Mouse (Mus musculus) kidney, adult 18-20 months (tissue): ENCODE results near the gene Kpna1.

Experiments used
- DNase-seq: peaks from one replicate; pipeline ENCODE4 v3.0.0; 2021

Kpna1 gene

GRCm38 (mm10) chr16:36071450-36072379, 93.2 kb downstream of the Kpna1 start, which contains the start of the genes Fam162a and Ccdc58:
Gene Fam162a (minus strand): TSS chr16:36071594.
Gene Ccdc58 (plus strand): TSS chr16:36071685.
- DNase-seq: peak; percentile 94

DNA sequence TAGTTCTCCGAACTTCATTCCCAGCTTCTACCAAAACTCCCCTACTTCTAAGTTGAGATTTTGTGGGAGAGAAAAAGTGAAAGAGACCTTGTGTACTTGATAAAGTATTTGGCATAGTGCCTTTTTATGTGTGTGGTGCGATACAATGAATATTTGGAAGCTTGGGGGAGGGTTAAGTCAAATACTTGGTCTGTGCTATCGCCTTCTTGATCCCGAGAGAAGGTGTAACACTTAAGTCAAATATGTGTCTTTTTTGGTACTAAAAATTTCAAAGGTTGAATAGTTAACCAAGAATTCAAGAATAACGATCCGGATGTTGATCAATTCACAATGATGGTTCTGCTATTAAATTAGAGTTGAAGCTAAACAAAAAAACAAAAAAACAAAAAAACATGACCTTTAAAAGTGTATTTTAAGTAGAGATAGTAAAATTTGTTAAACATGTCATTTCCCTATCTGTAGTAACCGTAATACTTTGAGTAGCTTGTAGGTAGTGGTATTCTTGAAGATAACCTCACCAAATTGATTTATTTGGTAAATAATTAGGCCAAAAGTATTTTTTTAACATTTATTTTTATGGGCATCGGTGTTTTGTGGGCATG, 94.0 kb downstream of the Kpna1 start:
- DNase-seq: no peak

DNA sequence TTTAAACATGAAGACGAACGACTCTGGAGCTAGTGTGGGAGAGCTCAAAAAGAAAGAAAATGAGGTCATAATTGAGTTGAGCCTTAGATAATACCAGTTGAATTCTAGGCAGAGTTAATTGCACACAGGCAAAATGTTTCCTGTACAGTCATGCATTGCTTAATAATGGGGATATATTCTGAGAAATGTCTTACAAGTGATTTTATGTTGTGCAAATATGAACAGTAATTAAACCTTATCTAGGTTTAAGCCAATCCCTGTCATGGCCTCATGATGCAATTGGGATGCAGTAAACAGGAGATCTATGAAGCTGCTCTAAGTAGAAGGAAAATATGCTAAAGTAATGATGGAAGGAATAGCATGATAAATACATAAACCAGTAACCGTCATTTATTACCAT, 96.2 kb downstream of the Kpna1 start:
- no peak for DNase-seq

GRCm38 (mm10) chr16:36079916-36080315, 101.4 kb downstream of the Kpna1 start:
- DNase-seq: no peak
